Mouse (Mus musculus) MEL (cell line): Measurements from ENCODE around the gene Szrd1.

Source experiments
- CHD1 ChIP-seq: IDR thresholded peaks from 2 replicates; pipeline ENCODE4 v1.6.1; 2012; ENCODE audit warnings: low read depth, mild to moderate bottlenecking, inconsistent platforms, low read length, improper control_type of control experiment
- CTCF ChIP-seq, 3 experiments: IDR thresholded peaks in 2 of 3; conservative IDR thresholded peaks in 1 of 3; 2 replicates each; pipeline ENCODE4 v1.5.1; 2011 to 2012; ENCODE audit warnings: low read length in 3 of 3, low read depth in 2 of 3, mild to moderate bottlenecking in 2 of 3, improper control_type of control experiment in 1 of 3, inconsistent platforms in 1 of 3, mixed read lengths in 1 of 3, moderate library complexity in 1 of 3; ENCODE audit not compliant: control insufficient read depth in 1 of 3, insufficient read depth in 1 of 3, poor library complexity in 1 of 3, severe bottlenecking in 1 of 3
- EP300 ChIP-seq, 2 experiments: IDR thresholded peaks; 2 replicates each; pipeline ENCODE4 v1.6.1; 2011; ENCODE audit warnings: improper control_type of control experiment in 2 of 2, low read length in 2 of 2, low read depth in 1 of 2, mild to moderate bottlenecking in 1 of 2
- GATA1 ChIP-seq: IDR thresholded peaks from 2 replicates; pipeline ENCODE4 v1.6.1; 2011; ENCODE audit warnings: low read depth, low read length, improper control_type of control experiment
- MAFK ChIP-seq: IDR thresholded peaks from 2 replicates; pipeline ENCODE4 v1.6.1; 2011; ENCODE audit warnings: low read depth, mild to moderate bottlenecking, low read length, improper control_type of control experiment, borderline replicate concordance
- MAZ ChIP-seq: IDR thresholded peaks from 2 replicates; pipeline ENCODE4 v1.6.1; 2012; ENCODE audit warnings: low read depth, mild to moderate bottlenecking, inconsistent platforms, low read length, improper control_type of control experiment
- MXI1 ChIP-seq: IDR thresholded peaks from 2 replicates; pipeline ENCODE4 v1.6.1; 2011; ENCODE audit warnings: mild to moderate bottlenecking, low read depth, low read length, improper control_type of control experiment
- POLR2A ChIP-seq, 2 experiments: IDR thresholded peaks; 2 replicates each; pipeline ENCODE4 v1.6.1; 2011 to 2012; ENCODE audit warnings: low read length in 2 of 2, mild to moderate bottlenecking in 2 of 2, control low read depth in 1 of 2, improper control_type of control experiment in 1 of 2, low read depth in 1 of 2, moderate library complexity in 1 of 2; ENCODE audit not compliant: control insufficient read depth in 1 of 2, insufficient read depth in 1 of 2, poor library complexity in 1 of 2
- TBP ChIP-seq: IDR thresholded peaks from 2 replicates; pipeline ENCODE4 v1.8.0; 2011; ENCODE audit warnings: low read depth, low read length, improper control_type of control experiment
- TCF12 ChIP-seq: IDR thresholded peaks from 2 replicates; pipeline ENCODE4 v1.6.1; 2014; ENCODE audit warnings: low read depth, mild to moderate bottlenecking, inconsistent platforms, low read length, improper control_type of control experiment, moderate library complexity
- UBTF ChIP-seq: IDR thresholded peaks from 2 replicates; pipeline ENCODE4 v1.6.1; 2012; ENCODE audit warnings: low read depth, mild to moderate bottlenecking, inconsistent platforms, low read length, improper control_type of control experiment, moderate library complexity, borderline replicate concordance; ENCODE audit not compliant: insufficient read depth
- USF1 ChIP-seq: IDR thresholded peaks from 2 replicates; pipeline ENCODE4 v1.6.1; 2014; ENCODE audit warnings: low read depth, mild to moderate bottlenecking, inconsistent platforms, low read length, improper control_type of control experiment, moderate library complexity
- USF2 ChIP-seq, 2 experiments: IDR thresholded peaks; 2 replicates each; pipeline ENCODE4 v1.6.1; 2011 to 2012; ENCODE audit warnings: improper control_type of control experiment in 2 of 2, low read length in 2 of 2, borderline replicate concordance in 1 of 2, inconsistent platforms in 1 of 2, low read depth in 1 of 2, mild to moderate bottlenecking in 1 of 2; ENCODE audit not compliant: insufficient read depth in 1 of 2

DNA sequence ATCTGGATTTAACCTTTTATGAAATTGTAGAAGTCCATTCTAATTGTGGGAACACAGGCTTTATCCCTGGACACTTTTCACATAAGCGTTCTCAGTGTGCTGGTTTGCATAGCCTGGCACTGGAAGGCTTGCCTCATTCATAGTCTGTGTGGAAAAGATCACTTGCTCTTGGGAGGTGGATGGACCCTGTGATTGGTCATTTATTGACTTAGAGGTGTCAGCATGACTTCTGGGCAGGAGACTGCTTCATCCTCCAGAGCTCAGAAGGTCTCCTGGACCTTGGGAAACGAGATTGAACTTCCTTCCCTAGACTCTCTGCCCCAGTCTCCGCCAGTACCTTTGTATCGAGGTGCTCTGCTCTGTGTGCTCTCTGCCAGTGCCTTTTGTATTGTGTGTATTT is 44.9 kb upstream of the Szrd1 start:
- TF ChIP-seq POLR2A (IDR thresholded peaks at IDR 0.05; ENCODE audit: control insufficient read depth in 1 of 2, insufficient read depth in 1 of 2, low read depth in 1 of 2, low read length in 2 of 2, poor library complexity in 1 of 2) (no peak), MAFK (no peak), TBP (no peak), CTCF (IDR thresholded peaks at IDR 0.05 in 2 of 3, conservative IDR thresholded peaks at IDR 0.05 in 1 of 3; ENCODE audit: control insufficient read depth in 1 of 3, insufficient read depth in 1 of 3, low read depth in 2 of 3, low read length in 3 of 3, poor library complexity in 1 of 3, severe bottlenecking in 1 of 3) (no peak), USF1 (no peak), GATA1 (no peak), MAZ (no peak), UBTF (no peak), USF2 (IDR thresholded peaks at IDR 0.05; ENCODE audit: borderline replicate concordance in 1 of 2, insufficient read depth in 1 of 2, low read depth in 1 of 2, low read length in 2 of 2) (no peak), EP300 (IDR thresholded peaks at IDR 0.05; ENCODE audit: low read depth in 1 of 2, low read length in 2 of 2) (no peak), CHD1 (no peak), TCF12 (no peak), MXI1 (no peak)
